Mouse (Mus musculus) liver, embryonic 14.5 days (tissue): Measurements from ENCODE around the gene Mrps27.

Experiments
- CTCF ChIP-seq: IDR thresholded peaks from 2 replicates; pipeline ENCODE4 v1.5.1; 2016; ENCODE audit warnings: antibody characterized with exemption, low read depth, control low read depth
- EP300 ChIP-seq: IDR thresholded peaks from 2 replicates; pipeline ENCODE4 v1.6.1; 2016; ENCODE audit warnings: antibody characterized with exemption, low read depth

DNA sequence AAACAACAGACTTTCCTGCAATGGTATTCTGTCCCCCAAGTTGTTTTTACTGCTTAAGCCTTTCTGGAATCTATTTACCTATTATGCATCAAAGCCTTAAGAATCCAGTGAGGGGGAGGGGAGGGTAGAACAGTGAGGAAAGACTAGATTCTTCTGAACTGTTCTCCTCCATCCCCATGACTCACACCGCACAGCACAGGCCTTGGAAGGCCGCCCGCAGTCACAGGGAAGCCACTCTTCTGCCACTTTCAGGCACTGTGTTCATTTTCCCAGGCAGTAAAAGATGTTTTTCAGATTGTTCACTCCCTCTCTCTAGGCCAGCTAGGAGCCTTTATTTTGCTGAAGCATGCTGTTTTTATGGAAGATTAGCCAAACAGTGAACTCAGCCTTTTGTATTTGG, 46.8 kb downstream of the Mrps27 start:
- TF ChIP-seq EP300 (no peak), CTCF (no peak)
